Mouse (Mus musculus) C2C12 (cell line): ENCODE data around the gene Tspoap1. TPM values are rescaled to one million over a fixed set of nuclear protein-coding genes. Genes with fewer than 3 reads are reported as not detected.

Experiments used
- H3K27me3 ChIP-seq: one replicate; pipeline ENCODE4 v1.6.1; 2011; ENCODE audit not compliant: control insufficient read depth, insufficient read depth, insufficient read length
- H3K36me3 ChIP-seq: one replicate; pipeline ENCODE4 v1.6.1; 2011; ENCODE audit not compliant: control insufficient read depth, insufficient read depth
- H3K4me3 ChIP-seq: one replicate; pipeline ENCODE4 v1.5.1; 2011; ENCODE audit warnings: mild to moderate bottlenecking, control low read depth; ENCODE audit not compliant: poor library complexity, insufficient read depth, severe bottlenecking
- H3K79me2 ChIP-seq: one replicate; pipeline ENCODE4 v1.6.1; 2011; ENCODE audit not compliant: control insufficient read depth, insufficient read depth
- H3K79me3 ChIP-seq: one replicate; pipeline ENCODE4 v1.6.1; 2011; ENCODE audit warnings: low read depth, control low read depth
- H3ac ChIP-seq: one replicate; pipeline ENCODE3; 2011; ENCODE audit warnings: low read depth; ENCODE audit not compliant: control insufficient read depth, insufficient read length
- CEBPB ChIP-seq: IDR thresholded peaks from one replicate; pipeline ENCODE4 v1.6.1; 2011; ENCODE audit warnings: low read depth, mild to moderate bottlenecking, control low read depth, moderate library complexity
- CTCF ChIP-seq: IDR thresholded peaks from one replicate; pipeline ENCODE4 v1.5.1; 2011; ENCODE audit not compliant: control insufficient read depth, insufficient read depth, insufficient read length
- FOSL1 ChIP-seq: IDR thresholded peaks from one replicate; pipeline ENCODE4 v1.8.0; 2011; ENCODE audit warnings: mild to moderate bottlenecking, low read length; ENCODE audit not compliant: poor library complexity, insufficient read depth, severe bottlenecking
- MAX ChIP-seq: IDR thresholded peaks from one replicate; pipeline ENCODE4 v1.6.1; 2011; ENCODE audit warnings: mild to moderate bottlenecking, control low read depth
- MYOD1 ChIP-seq: IDR thresholded peaks from one replicate; pipeline ENCODE4 v1.6.1; 2011; ENCODE audit warnings: low read depth; ENCODE audit not compliant: control insufficient read depth, insufficient read length
- MYOG ChIP-seq: IDR thresholded peaks from one replicate; pipeline ENCODE4 v1.6.1; 2011; ENCODE audit not compliant: control insufficient read depth, insufficient read length; ENCODE audit errors: extremely low read depth
- USF1 ChIP-seq: IDR thresholded peaks from one replicate; pipeline ENCODE4 v1.6.1; 2011; ENCODE audit warnings: low read depth, mild to moderate bottlenecking, control low read depth, moderate library complexity
- polyA plus RNA-seq: library from polyadenylated mRNA; unstranded; fragments of >200 nt; fragmentation: generic; extraction: Trizol; gene quantifications from one replicate; pipeline ENCODE4 v1.2.1, GENCODE M21; 2012; ENCODE audit warnings: missing spikeins

Gene Tspoap1
- polyA plus RNA-seq, 1 experiment: not detected

- Histone ChIP-seq H3K79me2 (no peaks in the 10 kb centered on the region), H3K79me3 (no peaks in the 10 kb centered on the region), H3ac (no peak overlapping the region), H3K27me3 (no peaks in the 10 kb centered on the region), H3K4me3 (no peak overlapping the region), H3K36me3 (peaks cover 24% of the 10 kb centered on the region)
- TF ChIP-seq USF1 (no peak), CTCF (no peak), CEBPB (no peak), MYOG (no peak), MYOD1 (no peak), FOSL1 (no peak), MAX (no peak)
Observed at GRCm38 (mm10) chr11:87747312-87747711, 13.0 kb upstream of the Tspoap1 start.

GRCm38 (mm10) chr11:87747716-87748115, 12.6 kb upstream of the Tspoap1 start:
- Histone ChIP-seq H3ac (no peak overlapping the region), H3K36me3 (peaks cover 20% of the 10 kb centered on the region), H3K27me3 (no peaks in the 10 kb centered on the region), H3K4me3 (no peak overlapping the region), H3K79me2 (no peaks in the 10 kb centered on the region), H3K79me3 (no peaks in the 10 kb centered on the region)
- TF ChIP-seq USF1: no peak
- no peak for TF ChIP-seq FOSL1
- TF ChIP-seq CEBPB: no peak
- TF ChIP-seq MYOD1: no peak
- TF ChIP-seq MYOG: no peak
- no peak for TF ChIP-seq CTCF
- no peak for TF ChIP-seq MAX

- Histone ChIP-seq H3ac (no peak overlapping the region), H3K79me2 (no peaks in the 10 kb centered on the region), H3K4me3 (no peak overlapping the region), H3K79me3 (no peaks in the 10 kb centered on the region), H3K27me3 (no peaks in the 10 kb centered on the region), H3K36me3 (peaks cover 14% of the 10 kb centered on the region)
- TF ChIP-seq MYOG: no peak
- no peak for TF ChIP-seq CEBPB
- no peak for TF ChIP-seq USF1
Observed at GRCm38 (mm10) chr11:87748132-87749119, 11.9 kb upstream of the Tspoap1 start.

- peaks cover 4% of the 10 kb centered on the region for H3K36me3 ChIP-seq
- H3ac ChIP-seq: peak overlapping the region; percentile 55
- H3K79me3 ChIP-seq: no peaks in the 10 kb centered on the region
- peak; percentile 36 for TF ChIP-seq MAX
- no peak for TF ChIP-seq CTCF
- no peak for TF ChIP-seq CEBPB
- H3K4me3 ChIP-seq: no peak overlapping the region
- H3K27me3 ChIP-seq: no peaks in the 10 kb centered on the region
- no peaks in the 10 kb centered on the region for H3K79me2 ChIP-seq
Observed at GRCm38 (mm10) chr11:87749192-87750042, 10.9 kb upstream of the Tspoap1 start.

- H3ac ChIP-seq: no peak overlapping the region
- TF ChIP-seq FOSL1 (no peak), CEBPB (no peak), MYOG (no peak), MYOD1 (no peak), CTCF (no peak), MAX (no peak), USF1 (no peak)
- H3K79me3 ChIP-seq: no peaks in the 10 kb centered on the region
- no peaks in the 10 kb centered on the region for H3K27me3 ChIP-seq
- H3K4me3 ChIP-seq: no peak overlapping the region
- H3K79me2 ChIP-seq: no peaks in the 10 kb centered on the region
- H3K36me3 ChIP-seq: no peaks in the 10 kb centered on the region
Observed at GRCm38 (mm10) chr11:87750043-87750421, 10.3 kb upstream of the Tspoap1 start.

- H3K27me3 ChIP-seq: no peaks in the 10 kb centered on the region
- H3ac ChIP-seq: no peak overlapping the region
- H3K4me3 ChIP-seq: no peak overlapping the region
- no peak for TF ChIP-seq MYOG
- no peak for TF ChIP-seq FOSL1
- TF ChIP-seq CEBPB: no peak
- no peak for TF ChIP-seq MYOD1
- TF ChIP-seq USF1: no peak
- H3K79me2 ChIP-seq: peaks cover 2% of the 10 kb centered on the region
- peaks cover 1% of the 10 kb centered on the region for H3K79me3 ChIP-seq
- H3K36me3 ChIP-seq: no peaks in the 10 kb centered on the region
Observed at GRCm38 (mm10) chr11:87750521-87750920, 9.8 kb upstream of the Tspoap1 start.
